Mouse (Mus musculus) layer of hippocampus, postnatal 14 days (tissue): ENCODE data around the gene Papss1. TPM values are rescaled to one million over a fixed set of nuclear protein-coding genes. Genes with fewer than 3 reads are reported as not detected.
A peak's percentile ranks its signal among the peaks of the same experiment; 100 is the strongest.
"Not testable (repeated sequence)": the region's sequence is repeated elsewhere in the genome, so short reads cannot be mapped to it uniquely, and the experiment has no call there.

Experiments
- DNase-seq, 2 experiments: peaks; one replicate each; pipeline ENCODE4 v3.0.0; 2021 to 2022; ENCODE audit warnings: low spot score in 2 of 2, mixed read lengths in 1 of 2
- long read RNA-seq, 2 experiments: library from polyadenylated mRNA; stranded (forward); transcript quantifications; one replicate each; pipeline ENCODE4 v2.0.0; 2021
- total RNA-seq, 2 experiments: library from RNA; stranded (reverse); gene quantifications; 2 replicates each; pipeline ENCODE4 v1.2.3; 2021

The Papss1 gene
- 10 to 100 TPM; 78.7 to 83.7 TPM for total RNA-seq
- long read RNA-seq, experiment 1, transcript Papss1-201 (12 exons, 2,600 nt), result major isoform, 69 of 88 reads
- long read RNA-seq, experiment 1, transcript Papss1-205 (13 exons, 2,648 nt), result minor isoform, 14 of 88 reads
- long read RNA-seq, experiment 1, partial matches to known transcripts, result 2 of 88 reads
- long read RNA-seq, experiment 1, other reads (novel, unspliced or antisense), result 3 of 88 reads
- long read RNA-seq, experiment 2, transcript Papss1-205 (13 exons, 2,648 nt), result minor isoform, 16 of 89 reads
- long read RNA-seq, experiment 2, transcript Papss1-201 (12 exons, 2,600 nt), result major isoform, 61 of 89 reads
- long read RNA-seq, experiment 2, partial matches to known transcripts, result 6 of 89 reads
- long read RNA-seq, experiment 2, other reads (novel, unspliced or antisense), result 6 of 89 reads

- peak; percentile 99 to 100 for DNase-seq
Measured at GRCm38 (mm10) chr3:131564430-131565256, at the start of gene Papss1. TSS of gene Papss1 (plus strand) at chr3:131564768.

DNA sequence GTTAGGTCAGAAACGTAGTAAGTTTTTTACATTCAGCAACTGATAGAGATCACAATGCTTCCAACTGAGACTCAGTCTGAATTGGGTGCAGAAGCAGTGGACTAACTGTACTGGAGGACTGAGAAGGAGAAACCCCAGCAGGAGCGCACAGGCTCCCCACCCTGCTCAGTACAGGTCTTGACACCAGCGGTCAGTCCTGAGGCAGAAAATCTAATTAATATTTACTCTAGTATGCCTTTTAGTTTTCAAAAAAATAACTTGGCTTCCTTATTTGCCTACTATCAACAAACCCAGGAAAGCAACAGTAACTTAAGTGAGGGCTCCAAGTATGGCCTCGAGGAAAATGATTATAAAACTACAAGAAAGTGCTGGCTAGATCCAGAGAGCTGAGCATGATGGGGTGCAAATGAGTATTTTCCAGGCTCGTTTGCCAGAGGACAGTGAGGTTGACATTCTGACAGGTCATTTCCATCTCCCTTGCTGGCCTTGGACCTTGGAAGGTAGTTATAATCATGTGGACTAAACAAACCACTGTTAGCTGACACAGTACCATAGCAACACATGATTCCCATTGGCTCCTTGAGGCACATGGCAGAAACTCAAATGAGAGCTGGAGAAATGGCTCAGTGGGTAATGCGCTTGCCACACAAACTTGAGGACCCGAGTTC lies 48.1 kb upstream of the Papss1 start:
- DNase-seq, result no peak

DNA sequence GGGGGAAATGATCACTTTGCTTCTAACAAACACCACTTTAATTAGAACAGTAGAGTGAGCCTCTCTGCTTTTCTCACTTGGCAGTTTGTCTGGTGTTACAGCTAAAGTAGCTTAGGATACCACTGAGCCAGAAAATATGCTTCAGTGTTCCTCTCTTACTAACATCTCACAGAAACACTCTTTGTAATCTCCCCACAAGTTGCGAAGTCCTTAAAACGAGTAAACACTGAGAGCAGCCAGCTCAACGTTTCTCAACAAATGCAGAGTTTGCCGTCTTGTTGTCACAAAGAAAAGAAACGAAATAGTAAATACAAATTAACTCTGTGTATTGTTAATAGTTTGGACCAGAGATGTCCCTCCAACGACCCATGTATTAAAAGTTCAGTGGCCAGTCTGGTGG lies 46.8 kb upstream of the Papss1 start:
- no peak for DNase-seq

- no peak for DNase-seq
Measured at GRCm38 (mm10) chr3:131521206-131521605, 43.4 kb upstream of the Papss1 start.

DNA sequence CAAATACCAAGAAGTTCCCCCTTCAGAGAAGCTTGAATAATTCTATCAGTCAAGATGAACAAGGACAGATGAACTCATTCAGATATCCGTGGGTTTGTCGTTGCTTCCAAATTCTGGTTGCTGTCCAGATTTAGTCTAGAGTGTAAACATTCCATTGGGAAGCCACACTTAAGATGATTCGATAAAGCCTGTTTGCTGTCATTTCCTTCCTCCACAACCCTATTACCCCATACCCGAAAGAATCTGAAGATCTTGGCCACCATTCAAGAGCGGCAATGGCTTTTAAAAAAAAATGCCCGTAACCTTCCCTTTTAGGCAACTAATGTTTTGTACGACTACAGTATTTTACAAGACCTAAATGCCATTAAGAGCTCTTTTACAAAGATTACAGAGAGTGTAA lies 42.3 kb upstream of the Papss1 start:
- no peak for DNase-seq

DNA sequence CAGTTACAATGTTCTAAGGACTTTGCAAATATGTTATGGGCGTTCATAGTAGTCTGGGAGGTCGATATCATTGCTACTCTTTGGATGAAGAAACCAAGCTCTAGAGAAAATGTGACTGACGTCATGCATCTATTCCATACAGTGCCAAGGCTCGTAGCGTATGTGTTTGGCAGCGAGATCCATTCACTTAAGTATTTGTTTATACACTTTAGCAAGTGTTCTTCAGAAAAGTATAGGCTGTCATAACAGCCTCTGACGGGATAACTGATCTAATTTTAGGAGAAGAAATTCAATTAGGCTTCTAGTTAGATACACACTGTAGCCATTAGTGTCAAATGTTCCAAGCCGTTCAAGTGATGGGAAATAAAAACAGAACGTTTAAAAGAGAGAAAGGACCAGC lies 40.8 kb upstream of the Papss1 start:
- DNase-seq, result no peak

DNA sequence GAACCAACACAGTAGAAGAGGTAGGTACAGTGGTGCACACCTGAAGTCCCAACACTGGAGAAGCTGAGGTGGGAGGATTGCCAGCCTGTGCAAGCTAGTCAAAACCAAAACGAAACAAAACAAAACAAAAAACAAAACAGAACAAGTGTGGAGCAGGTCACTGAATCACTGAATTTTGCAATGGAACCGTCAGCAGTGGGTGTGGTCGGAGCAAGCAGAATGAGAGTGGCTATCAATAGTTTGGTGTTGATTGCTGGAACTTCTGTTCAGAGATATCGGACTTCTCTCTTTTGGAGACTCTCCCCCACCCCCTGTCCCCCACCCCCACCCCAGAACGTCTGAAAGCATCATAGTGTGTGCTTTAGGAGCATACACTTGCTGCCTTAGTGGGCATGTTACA lies 40.4 kb upstream of the Papss1 start:
- no peak for DNase-seq

- peak; percentile 15 to 38 for DNase-seq
Measured at GRCm38 (mm10) chr3:131524779-131525178, 39.8 kb upstream of the Papss1 start.

- no peak for DNase-seq
Measured at GRCm38 (mm10) chr3:131525229-131525628, 39.3 kb upstream of the Papss1 start.

DNA sequence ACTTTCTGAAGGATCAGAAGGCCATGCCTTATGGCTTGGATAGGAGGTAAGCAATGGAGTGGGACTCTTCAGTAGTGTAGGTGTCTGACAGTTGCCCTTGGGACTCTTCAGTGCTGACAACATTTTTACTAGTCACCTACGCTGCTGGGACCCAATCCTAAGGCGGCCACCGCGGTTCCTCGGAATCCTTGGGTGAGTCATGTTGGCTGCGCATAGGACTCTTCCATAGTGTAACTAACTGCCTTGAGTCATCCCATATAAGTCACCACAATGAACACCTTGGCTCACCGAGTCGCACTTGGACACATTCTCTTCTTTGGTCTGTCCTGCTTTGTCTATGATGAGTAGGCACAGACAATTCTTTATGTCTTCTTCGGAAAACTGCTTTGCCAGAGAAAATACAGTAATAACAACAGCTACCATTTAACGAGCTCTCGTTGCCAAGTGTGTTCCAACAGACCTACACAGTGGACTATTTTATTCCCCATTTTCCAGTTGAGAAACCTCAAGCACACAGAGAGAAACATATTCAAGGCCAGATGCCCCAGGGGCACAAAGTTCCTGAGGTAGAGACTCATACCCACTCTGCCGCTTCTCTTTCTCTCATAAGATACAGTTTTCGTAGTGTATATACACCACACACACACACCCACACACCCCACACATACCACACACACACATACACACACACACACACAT lies 23.2 kb upstream of the Papss1 start:
- no peak for DNase-seq

DNA sequence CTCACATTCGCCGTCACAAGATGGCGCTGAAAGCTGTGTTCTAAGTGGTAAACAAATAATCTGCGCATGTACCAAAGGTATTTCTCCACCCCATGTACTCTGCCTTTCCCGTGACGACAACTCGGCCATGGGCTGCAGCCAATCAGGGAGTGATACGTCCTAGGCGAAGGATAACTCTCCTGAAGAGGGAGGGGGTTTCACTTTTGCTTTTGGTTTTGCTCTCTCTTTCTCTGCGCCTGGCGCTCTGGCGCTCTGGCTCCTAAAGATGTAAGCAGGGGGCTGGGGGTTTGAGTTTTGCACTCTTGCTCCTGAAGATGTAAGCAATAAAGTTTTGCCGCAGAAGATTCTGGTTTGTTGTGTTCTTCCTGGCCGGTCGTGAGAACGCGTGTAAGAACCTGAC lies 17.0 kb upstream of the Papss1 start:
- not testable (repeated sequence) for DNase-seq

GRCm38 (mm10) chr3:131550046-131550445 lies 14.5 kb upstream of the Papss1 start:
- no peak for DNase-seq

DNA sequence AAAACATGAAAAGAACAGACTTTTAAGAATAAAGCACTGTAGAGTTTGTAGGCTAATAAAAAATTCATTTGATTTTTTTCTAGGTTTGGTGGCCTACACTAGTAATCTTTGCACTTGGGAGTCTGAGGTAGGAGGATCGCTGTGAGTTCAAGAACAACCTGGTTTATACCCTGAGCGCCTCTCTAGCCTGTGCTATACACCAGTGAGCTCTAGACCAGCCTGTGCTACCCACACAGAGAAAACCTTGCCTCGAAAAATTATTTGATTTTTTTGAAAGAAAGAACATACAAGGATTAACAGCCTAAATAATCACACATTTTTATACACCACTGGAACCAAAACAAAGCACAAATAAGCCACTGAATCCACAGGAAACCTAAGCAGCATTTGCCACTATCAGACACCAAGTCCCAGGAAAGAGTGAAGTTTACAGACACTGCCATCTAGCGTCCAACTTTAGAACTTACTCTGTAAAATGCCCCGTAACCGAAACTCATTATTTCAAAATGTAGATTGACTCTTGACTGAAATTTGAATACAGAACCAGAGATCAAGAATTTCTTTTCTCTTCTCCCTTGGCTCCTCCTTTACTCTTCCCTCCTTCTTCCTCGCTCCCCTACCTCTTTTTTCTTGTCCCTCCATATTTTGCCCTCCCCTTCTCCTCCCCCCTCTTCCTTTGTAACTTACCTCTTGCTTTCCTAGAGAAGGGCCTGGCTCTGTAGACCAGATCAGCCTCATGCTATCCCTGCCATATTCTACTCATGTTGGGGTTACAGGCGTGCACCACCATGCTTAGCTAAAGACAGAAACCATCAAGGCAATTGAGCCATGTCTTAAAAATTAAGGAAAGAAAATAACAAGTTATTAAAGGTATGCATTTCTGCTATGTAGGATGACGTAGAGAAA lies 12.0 kb upstream of the Papss1 start:
- DNase-seq, result peak; percentile 24 to 79

DNA sequence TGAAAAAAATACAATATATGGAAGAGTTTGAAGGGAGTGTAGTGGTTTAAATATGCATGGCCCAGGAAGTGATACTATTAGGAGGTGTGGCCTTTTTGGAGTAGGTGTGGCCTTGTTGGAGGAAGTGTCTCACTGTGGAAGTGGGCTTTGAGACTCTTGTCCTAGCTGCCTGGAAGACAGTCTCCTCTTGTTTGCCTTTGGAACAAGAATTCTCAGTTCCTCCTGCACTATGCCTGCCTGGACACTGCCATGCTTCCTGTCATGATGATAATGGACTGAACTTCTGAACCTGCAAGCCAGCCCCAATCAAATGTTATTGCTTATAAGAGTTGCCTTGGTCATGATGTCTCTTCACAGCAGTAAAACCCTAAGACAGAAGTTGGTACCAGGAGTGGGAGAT lies 8.8 kb upstream of the Papss1 start:
- DNase-seq, result no peak

GRCm38 (mm10) chr3:131561591-131561990 lies 3.0 kb upstream of the Papss1 start:
- no peak for DNase-seq

- peak in 1 of 2 experiments; percentile 36 for DNase-seq
Measured at GRCm38 (mm10) chr3:131565257-131565610, 666 bp downstream of the Papss1 start.

DNA sequence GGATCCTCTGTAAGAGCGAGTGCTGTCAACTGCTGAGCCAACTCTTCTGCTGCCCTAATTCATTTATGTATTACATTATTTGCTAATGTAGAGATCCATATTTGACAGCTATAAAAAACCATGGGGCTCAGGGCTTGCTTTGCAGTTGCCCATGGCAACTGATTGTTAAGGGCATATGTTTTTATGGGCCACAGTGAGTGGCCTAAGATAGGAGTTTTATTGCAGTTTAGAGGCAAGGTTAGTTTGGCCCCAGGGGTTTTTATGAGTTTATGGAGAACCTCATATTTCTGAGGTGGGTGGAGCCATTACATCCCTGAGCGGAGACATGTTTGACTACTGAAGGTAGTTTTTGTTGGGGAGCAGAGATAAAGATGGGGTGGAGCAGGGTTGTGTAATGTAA lies 1.7 kb downstream of the Papss1 start:
- no peak for DNase-seq

DNA sequence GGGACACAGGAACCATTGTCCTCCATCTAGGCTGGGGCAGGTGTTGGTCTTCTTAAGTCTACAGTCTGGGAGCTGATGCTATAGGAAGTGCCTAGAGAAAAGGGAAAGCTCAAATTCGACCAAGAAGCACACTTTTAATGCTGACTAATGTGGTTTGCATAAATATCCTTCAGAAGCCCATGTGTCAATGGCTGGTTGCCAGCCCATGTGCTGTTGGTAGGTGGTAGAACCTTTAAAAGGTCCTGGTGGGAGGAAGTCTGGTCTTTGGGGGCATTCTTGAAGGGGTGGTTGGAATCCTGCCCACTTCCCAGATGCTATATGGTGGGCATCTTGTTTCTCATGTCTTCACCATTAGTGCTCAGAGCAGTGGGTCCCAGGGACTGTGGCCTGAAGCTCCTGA lies 5.9 kb downstream of the Papss1 start:
- no peak for DNase-seq

- DNase-seq, result no peak
Measured at GRCm38 (mm10) chr3:131573555-131573954, 9.0 kb downstream of the Papss1 start.

DNA sequence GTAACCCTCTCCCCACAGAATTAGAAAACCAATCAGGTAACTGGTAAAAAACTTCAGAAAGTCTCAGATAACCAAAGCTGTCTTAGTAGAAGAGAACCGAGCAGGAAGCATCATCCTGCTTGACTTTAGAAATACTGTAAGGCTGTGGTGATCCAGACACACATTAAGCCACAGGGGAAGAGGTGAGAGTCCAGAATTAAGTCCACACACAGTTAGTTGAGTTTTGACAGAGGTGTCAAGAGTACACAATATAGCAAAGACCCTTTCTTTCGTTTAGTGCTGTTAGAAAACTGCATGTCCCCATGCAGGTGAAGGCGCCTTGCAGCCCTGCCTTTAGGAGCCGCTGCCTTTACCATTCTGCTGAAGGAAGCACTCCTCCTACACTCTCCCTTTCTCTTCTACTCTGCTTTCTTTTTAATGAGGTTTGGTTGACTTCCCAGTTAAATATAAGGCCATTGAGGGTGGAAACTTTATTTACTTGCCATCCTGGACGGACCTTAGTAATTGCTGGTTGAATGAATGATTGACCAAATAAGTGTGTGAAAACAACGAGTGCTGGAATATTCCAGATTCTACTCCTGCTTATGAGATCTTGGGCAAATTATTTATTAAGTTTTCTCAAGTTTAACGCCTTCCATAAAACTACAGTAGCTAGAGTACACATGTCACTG lies 14.0 kb downstream of the Papss1 start:
- no peak for DNase-seq
